Mouse (Mus musculus) skeletal muscle tissue, adult 2 months (tissue): ENCODE data around the gene Slc16a8.

ENCODE experiments used
- DNase-seq: peaks from one replicate; pipeline ENCODE4 v3.0.0-alpha.2; 2012; ENCODE audit warnings: low read depth, low spot score

Slc16a8 gene

DNA sequence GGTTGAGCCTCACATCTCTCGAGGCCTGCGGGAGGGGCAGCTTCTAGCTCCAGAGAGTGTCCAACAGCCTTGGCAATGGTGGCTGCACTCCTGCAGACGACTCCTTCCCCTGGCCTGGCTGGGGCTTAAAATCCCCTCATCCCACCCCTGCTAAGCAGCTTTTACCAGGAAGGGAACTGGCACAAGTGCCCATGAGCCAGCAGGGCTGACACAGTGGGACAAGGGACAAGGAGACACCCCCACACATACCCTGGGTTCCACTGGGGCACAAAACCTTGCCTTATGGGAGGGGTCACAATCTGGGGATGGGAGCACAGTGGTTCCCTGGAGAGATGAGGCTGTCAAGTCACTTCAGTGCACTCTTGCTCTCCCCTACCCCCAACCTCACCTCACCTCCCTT is at the start of gene Slc16a8:
Gene Slc16a8, minus strand, starts transcription at position 101 of the 400 bp plus-strand sequence.
- no peak for DNase-seq

DNA sequence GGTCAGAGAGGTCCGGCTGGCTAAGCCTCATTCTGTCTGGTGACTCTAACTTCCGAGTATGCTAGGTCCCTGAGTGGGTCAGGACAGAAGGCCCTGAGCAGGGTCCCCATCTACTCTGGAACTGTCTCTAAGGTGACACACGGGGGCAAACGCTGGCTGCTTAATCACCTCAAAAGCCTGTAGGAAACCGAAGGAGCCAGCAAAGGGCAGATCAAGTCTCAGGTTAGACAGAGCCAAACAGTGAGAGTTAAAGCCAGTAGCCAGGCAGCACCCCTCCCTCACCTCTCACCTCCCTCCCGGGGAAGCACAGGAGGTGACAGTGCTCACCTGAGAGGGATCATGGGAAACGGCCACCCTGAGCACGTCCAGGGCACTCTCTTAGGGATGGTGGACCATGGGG is 49.2 kb upstream of the Slc16a8 start:
- DNase-seq, result no peak

DNA sequence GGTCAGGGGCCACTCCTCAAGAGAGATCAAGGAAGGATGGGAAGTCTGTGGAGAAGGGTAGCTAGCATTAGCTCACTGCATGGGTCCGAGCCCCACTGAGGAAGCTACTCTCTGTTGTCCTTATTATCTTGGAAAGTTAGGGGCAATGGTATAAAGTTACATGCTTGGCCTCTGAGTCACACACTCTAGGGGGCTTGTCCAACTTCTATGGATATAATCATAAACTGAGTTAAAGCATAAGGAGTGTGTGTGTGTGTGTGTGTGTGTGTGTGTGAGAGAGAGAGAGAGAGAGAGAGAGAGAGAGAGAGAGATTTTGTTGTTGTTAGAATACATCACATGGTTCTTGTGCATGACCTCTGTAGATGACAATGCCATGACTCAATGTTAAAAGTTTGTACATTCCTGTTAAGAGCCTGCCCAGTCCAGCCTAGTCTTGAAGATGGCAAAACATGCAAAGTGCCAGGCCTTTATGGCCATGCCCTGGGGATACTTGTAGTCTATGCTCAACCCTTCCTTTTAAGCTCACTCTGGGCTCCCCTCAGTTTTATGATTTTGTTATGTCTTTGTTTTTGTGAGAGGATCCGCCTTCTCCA is 45.1 kb upstream of the Slc16a8 start:
- no peak for DNase-seq

DNA sequence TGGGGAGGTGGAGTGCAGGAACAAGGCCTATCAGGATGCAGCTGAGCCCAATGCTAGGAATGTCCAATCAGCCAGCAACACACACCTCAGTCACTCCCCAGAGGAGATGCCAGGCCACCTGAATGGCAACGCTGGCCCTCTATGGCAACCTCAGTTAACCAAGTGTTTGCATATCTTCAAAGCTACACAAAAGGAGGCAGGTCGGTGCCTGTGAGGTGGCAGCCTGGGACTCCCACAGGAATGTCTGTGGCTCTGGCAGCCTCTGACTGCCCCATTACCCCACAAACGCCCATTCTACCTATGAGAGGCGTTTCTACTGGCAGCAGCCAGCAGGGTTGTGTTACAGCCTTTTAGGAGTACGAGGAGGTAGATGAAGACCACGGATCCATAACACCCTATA is 44.0 kb upstream of the Slc16a8 start:
- DNase-seq, result no peak

DNA sequence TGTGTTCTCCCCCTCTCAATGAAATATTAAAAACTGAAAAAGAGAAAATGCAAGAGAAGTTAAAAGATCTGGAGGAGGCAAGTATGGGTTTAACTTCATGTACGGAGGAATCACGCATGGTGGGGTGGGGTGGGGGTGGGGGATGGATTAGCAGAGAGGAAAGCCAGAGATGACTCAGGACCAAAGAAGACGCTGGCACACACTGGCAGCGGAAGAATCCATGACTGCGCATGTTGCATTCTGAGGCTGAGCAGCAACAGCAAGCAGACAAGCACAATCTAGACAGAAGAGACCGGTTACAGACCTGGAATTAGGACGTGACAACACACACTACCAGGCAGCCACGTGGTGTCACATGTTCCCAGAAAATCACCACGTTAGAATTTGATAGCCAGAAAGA is 38.2 kb upstream of the Slc16a8 start:
- no peak for DNase-seq

DNA sequence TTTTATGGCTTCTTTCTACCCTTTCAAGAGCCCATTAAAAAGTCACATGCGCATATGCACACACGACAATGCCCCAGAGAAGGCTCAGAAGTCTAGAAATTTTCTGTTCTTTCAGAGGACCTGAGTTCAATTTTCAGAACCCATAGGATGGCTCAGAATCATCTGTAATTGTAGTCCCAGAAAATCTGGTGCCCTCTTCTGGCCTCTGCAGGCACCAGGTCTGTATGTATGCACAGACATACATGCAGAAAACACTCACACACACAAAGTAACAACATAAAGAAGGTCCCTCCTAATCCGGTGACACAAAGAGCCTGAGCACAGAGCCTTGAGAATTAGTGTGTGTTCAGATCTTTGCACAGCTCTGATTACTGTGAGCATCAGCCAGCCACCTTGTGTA is 35.8 kb upstream of the Slc16a8 start:
- no peak for DNase-seq

DNA sequence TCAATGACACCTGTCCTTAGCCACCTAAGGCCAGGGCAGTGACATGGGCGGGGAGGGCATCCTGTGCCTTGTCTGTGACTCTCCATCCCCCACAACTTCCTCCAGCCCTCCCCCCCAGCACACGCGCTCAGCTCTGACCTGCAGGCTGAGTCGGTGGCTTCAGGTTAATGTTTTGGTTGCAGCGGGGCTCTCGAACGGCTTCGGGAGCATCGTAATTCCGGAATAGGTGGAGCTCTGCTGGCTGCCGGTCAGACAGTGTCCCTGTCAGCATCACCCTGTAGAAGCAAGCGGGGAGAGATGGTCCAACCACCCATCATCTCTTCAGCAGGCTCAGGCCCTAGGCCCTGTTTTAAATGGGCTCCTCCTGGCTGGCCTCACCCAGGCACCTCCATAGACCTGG is 34.9 kb upstream of the Slc16a8 start:
- DNase-seq, result no peak

DNA sequence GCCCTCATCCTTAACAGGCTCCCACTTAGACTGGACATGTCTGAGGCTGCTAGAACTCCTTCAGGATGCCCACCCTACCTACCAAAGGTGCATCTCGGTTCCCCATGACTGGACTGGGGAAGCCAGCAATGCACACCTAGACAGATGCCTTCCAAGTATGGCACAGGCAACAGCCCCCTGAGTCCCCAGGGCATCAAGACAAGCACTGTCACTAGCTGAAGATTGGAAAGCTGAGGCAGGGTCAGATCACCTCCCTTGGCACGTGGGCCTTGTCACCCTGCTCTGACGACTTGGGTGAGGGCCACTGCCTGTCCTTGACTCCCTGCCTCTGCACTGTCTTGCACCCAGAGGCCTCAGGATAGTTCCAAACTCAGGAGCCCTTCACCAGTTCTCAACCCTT is 33.8 kb upstream of the Slc16a8 start:
- DNase-seq, result no peak

DNA sequence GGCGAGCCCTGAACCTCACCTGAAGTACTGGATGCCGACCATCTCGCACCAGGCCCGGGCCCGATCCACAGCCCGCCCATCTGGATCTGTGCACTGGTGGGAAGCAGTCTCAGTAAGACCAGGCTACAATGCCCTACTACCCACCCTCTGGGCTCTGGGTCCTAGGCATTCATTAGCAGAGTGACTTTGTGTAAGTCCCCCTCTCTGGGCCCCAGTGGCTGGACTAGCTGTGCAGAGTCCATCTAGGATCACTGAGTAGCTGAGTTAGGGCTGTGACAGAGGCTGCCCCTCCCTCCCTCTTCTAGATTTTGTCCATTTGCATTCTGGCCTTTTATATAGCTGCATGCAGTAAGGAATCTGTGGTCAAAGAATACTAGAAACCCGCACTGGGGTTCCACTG is 32.5 kb upstream of the Slc16a8 start:
- no peak for DNase-seq

DNA sequence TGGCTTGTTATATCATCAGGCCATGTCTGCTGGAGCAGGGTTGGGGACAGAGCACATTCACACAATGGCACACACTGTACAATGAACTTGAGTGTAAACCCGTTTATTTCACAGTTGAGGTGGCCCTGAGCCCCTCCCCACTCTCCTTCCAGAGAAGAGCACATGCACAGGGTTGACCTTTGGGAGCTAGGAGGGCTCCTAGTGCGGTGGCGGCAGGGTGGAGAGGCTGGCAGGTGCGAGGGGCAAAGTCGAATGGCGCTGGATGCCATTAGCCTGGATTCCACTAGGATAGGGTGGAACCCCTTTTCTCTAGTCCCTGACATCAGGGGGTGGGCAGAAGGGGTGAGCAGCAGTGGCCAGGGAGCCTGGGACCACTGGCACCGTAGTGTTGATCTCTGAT is 31.6 kb upstream of the Slc16a8 start:
- no peak for DNase-seq

DNA sequence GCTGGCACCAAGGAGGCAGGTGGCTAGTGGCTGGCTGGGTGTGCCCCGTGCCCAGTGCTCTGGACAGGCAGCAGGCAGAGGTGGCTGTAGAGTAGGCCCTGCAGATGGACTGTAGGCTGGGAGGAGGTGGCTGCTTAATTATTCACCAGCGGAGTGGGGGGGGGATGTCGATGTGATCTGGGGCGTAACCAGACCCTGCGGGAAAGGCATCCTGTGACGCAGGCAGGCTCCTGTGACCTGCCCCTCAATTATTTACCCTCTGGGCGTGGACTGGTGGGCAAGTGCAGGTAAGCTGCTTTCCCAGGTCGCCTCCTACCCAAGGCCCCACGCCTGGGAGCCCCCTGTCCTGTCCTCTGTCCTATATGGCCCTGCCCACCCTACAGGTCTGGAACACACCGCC is 30.8 kb upstream of the Slc16a8 start, which contains the start of gene Baiap2l2:
Gene Baiap2l2, minus strand, starts transcription at position 139 of the 400 bp plus-strand sequence.
- DNase-seq, result no peak

DNA sequence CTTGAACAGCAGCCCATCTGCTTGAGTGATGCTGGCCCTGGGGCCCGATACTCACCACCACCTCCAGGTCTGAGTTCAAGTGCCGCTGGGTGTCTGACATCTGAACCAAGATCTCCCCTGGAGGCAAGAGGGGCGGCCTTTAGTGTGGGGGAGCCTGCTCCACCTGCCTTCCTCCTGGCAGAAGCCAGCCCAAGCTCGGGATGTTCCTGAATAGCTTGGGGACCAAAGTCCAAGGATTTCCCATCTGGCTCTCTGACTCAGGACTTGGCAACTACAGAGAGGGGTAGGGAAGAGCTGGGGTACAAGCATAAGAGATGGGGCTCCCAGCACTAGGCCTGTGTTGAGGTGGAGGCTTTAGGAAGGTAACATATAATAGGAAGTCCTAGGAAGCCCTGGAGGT is 28.8 kb upstream of the Slc16a8 start:
- no peak for DNase-seq

DNA sequence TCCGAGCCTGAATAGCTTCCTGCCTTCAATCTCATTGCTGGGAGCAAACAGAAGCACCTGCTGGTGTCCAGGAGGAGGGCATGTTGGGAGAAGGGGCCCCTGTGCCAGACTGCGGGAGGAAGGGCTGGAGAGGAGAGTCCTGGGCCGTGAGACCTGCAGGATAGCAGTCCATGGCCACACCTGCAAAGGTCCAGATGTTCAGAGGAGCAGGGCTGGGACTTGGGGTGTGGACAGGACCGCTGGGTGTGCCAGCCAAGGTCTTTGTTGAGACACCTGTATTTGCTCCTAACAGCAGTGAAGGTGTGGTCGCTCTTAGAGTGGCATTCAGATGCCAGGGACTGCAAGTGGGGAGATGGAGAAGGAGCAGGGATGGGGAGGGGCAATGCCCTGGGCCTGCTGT is 27.9 kb upstream of the Slc16a8 start:
- DNase-seq, result no peak

DNA sequence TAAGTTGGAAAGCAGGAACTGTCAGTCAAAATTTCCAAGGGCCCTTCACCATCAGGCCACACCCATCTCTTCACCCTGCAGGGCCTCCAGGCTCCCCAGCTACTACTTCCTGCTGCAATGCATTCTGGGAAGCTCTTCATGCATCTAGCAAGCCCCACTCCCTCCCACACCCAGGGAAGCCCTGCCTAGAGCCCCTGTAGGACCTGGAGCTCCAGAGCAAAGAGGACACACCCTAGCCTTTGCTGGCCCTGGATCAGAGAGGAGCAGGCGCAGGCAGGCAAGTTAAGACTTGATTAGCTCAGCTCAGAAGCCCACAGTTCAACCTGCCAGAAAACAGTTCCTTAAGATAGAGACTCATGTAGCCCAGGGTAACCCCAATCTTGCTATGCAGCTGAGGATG is 26.8 kb upstream of the Slc16a8 start:
- DNase-seq, result no peak

DNA sequence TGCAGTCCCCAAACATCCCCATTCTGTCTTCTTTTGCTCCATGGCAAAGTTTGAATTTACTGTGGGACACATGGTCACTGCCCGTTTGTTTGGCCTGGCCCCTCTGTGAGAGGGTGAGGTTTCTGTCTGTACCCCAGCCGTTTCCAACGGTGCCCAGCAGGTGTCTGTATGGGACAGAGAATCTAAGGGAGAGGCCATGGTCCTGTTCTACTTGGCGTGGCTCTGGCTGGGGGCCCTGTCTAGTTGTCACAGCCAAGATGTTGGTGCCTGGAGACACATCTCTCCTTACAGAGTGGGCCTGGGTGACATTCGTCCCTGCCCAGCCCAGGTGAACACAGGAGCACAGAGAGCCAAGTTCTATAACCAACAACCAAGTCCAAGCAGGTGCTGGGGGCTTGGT is 26.3 kb upstream of the Slc16a8 start:
- peak; percentile 29 for DNase-seq

DNA sequence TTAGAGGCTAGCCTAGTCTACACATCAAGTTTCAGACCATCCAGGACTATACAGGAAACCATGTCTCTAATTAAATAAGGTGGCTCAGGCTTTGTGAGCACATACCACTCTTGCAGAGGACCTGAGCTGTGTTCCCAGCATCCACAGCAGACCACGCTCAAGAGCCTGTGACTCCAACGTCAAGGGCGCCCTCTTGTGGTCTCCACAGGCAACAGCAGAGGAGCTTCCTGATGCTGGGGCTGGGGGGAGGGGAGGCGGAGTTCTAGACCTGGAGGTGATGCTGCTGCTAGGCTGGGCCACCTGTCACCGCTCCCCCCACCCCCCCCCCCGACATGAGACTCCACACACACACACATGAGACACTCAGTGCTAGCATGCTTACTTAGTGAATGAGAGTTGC is 25.6 kb upstream of the Slc16a8 start:
- DNase-seq, result no peak

DNA sequence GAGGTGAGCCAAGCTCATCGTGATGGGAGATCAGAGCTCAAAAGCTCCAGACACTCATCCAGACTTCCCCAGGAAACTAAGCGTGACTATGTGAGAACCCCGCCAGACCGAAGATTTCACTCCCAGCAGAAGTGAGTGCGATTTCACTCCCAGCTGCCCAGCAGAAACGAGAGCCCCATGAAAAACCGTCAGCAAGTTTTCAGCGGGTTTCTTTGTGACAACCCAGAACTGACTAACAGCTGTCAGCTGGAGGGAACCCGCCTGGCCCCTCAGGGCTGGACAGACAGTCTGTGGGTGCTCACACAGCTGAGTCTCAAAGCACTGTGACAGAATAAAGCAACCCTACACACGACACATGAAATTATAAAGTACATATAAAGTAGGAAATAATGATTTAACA is 23.2 kb upstream of the Slc16a8 start:
- no peak for DNase-seq

DNA sequence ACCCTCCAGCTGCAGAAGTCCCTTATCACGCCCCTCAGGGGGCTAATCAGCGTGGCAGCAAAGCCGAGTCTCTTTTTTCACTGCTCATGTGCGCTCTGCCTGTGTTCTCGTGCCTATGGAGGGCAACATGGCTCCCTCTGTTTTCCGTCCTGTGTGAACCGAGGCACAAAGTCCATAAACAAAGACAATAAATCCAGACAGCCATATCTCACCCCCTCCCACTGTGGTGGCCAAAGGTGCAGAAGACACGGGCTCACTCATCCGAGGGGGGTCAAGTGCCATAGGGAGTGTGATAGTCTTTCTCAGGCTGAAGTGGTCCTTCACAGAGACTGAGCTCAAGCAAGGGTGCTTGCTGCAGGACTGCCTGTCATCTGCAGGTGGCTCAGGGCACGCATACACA is 18.5 kb upstream of the Slc16a8 start:
- no peak for DNase-seq

DNA sequence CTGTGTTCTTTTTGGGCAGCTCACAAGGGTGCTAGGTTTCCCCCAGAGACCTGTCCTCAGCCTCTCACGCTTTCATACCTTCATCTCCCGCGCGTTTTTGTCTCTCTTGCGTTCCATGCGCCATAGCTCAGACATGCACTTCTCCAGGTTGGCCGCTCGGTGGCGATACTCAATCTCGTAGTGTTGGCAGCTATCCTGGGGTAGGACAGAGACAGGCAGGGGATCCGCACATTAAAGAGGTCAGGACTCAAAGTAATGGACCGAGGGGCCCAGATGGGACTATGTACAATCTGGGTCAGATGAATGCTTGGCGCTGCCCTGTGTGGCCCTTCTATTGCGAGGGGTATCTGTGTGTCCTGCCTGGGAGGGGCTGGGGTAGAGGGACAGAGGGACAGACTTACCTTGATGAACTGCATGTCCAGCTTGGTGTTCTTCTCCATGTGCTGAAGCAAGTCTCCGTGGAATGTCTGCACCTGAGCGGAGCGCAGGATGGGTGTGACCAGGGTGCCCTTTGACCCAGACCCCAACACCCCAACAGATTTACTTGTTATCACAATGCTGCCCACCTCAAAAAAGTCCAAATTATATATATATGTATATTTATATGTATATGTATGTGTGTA is 16.7 kb upstream of the Slc16a8 start:
- DNase-seq, result no peak

DNA sequence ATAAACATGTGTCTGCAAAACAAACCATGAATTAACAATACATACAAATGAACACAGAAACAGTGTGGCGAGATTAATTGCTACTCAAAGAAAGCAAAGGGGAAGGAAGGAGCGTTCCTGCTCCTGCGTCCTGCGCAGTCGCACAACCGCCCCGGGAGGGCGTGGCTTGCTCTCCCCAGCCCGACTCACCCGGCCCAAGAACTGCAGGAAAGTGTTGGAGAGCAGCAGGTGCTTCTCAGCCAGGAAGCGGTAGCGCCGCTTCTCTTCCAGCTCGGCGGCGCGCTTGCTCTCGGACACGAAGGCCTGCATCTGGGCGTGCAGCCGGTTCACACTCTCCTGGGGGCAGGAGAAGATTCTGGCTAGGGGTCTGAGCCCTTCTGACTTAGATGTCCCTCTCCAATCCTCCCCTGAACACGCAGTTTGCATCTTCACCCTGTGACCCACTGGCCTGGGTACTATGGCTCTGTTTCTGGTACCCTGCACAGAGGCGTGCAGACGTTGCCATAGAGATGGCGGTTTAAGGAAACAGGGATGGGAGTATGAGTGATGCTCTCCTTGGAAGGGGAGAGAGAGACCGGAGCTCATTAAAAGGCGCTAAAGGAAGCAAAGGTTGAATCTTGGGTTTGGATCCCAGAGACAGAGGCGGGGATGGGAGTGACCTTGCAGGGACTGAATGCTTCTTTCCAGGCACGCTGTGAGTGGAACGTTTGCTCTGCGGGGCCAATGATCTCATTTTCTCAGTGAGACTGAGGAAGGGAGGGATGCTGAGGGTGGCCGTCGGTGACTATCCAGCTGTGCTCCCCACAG is 16.0 kb upstream of the Slc16a8 start:
- peak; percentile 70 for DNase-seq

DNA sequence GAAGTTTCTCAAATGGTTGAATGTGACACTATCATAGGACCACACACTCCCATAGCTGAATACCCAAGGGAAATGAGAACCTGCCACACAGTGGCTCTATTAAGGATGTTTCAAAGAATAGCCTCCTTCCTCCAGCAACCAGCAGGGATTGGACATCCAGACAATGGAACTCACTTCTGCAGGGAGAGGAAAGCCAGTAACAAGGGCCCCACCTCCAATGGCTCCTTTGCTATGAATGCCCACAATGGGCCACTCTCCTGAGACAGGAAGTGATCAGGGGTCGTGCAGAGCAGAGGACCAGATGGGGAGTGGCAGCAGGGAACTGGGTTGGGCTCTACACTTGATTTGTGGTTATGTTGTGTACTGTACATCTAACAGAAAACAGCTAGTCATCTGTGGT is 14.0 kb upstream of the Slc16a8 start:
- no peak for DNase-seq

DNA sequence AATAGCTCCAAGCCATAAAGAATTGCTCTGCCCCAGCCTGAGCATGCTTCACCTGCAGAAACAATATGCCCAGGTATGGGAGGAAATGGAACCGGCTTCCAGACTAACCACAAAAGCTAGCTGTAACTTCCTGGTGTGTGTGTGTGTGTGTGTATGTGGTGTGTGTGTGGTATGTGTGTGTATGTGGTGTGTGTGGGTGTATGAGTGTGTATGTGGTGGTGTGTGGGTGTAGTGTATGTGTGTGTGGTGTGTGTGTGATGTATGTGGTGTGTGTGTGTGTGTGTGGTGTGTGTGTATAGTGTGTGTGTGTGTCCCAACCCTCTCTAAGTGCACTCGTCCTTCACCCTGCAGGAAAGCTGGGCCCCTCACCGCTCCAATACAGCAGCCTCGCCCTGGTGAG is 10.8 kb upstream of the Slc16a8 start:
- DNase-seq, result no peak

DNA sequence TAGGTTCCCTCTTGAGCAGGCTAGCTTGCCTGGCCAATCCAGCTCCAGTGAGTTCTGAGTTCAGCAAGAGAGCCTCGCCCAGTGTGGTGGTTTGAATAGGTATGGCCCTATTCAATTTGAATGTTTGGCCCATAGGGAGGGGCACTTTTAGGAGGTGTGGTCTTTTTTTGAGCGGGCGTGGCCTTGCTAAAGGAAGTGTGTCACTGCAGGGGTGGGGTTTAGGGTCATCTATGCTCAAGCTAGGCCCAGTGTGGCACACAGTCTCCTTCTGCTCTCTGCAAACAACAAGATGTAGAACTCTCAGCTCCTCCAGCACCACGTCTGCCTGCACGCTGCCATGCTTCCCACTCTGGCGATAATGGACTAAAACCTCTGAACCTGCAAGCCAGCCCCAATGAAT is 9.2 kb upstream of the Slc16a8 start:
- no peak for DNase-seq
